Mouse (Mus musculus): ENCODE results near the gene Hmgcr.

DNA sequence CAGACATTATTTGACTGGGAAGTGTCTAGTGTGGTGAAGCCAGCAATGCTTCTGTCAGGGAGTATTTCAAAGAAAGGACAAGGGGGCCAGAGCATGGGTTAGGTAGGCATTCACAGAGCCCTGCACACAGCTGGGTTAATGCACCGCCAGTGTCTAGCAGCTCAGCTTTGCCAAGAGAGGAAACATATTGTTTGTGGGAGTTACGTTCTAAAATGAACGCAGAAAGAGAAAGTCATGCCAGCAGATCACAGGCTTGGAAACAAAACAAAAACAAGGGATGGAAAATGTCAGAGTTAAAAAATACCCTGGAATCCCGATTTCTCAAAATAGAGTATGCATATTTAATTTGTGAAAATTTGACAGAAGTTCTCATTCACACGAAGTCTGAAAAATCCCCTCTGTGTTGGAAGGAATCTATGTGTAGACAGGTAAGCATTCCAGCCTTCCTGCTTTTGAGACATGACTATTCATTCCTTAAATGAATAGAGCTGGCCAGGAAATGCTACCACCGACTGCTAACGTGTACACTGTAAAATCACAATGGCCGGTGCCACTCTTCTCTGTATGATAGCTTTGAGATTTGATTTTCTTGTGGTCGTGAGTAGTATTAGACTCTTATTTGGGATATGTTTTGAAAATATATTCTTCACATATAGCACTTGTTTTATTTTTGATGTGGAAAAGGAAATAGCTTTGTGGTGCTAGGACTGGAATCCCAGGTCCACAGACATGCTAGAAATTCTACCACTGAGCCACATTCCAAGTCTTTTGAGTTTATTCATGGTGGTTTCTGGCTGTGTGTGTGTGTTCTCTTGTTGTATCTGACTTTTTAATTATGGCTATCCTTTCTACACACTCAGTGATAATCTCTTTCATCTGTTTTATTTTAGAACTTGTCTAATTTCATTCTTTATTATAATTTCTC lies 9.7 kb upstream of the Hmgcr start:
- TF ChIP-seq CTCF (IDR thresholded peaks at IDR 0.05; ENCODE audit: borderline replicate concordance, insufficient read depth, low read length) (no peak), POLR2A (IDR thresholded peaks at IDR 0.05; ENCODE audit: low read depth, low read length) (no peak)

All from embryonic fibroblast, embryonic 13.5 days (primary cell).